Mouse (Mus musculus) CH12.LX (cell line): ENCODE measurements around the gene Scel.

Experiments used
- BHLHE40 ChIP-seq: IDR thresholded peaks from 2 replicates; pipeline ENCODE4 v1.6.1; 2011; ENCODE audit warnings: mild to moderate bottlenecking, low read depth, low read length, improper control_type of control experiment
- CTCF ChIP-seq, 2 experiments: IDR thresholded peaks in 1 of 2; conservative IDR thresholded peaks in 1 of 2; 2 replicates each; pipeline ENCODE4 v1.5.1; 2011 to 2012; ENCODE audit warnings: low read depth in 2 of 2, low read length in 2 of 2, improper control_type of control experiment in 1 of 2, inconsistent platforms in 1 of 2, mild to moderate bottlenecking in 1 of 2, moderate library complexity in 1 of 2
- JUN ChIP-seq: IDR thresholded peaks from 2 replicates; pipeline ENCODE4 v1.6.1; 2011; ENCODE audit warnings: low read depth, mild to moderate bottlenecking, low read length, improper control_type of control experiment, moderate library complexity; ENCODE audit not compliant: insufficient read depth
- MAX ChIP-seq: IDR thresholded peaks from 2 replicates; pipeline ENCODE4 v1.6.1; 2011; ENCODE audit warnings: low read length, improper control_type of control experiment
- POLR2A ChIP-seq: IDR thresholded peaks from 2 replicates; pipeline ENCODE4 v1.6.1; 2011; ENCODE audit warnings: low read depth, mild to moderate bottlenecking, improper control_type of control experiment, low read length
- TBP ChIP-seq: conservative IDR thresholded peaks from 2 replicates; pipeline ENCODE4 v1.6.1; 2011; ENCODE audit warnings: low read depth, low read length, improper control_type of control experiment
- TCF12 ChIP-seq: IDR thresholded peaks from 2 replicates; pipeline ENCODE4 v1.6.1; 2014; ENCODE audit warnings: low read depth, mild to moderate bottlenecking, inconsistent platforms, low read length, improper control_type of control experiment

GRCm38 (mm10) chr14:103545734-103546133, 32.6 kb downstream of the Scel start:
- no peak for TF ChIP-seq BHLHE40
- no peak for TF ChIP-seq POLR2A
- no peak for TF ChIP-seq MAX
- no peak for TF ChIP-seq CTCF (conservative IDR thresholded peaks at IDR 0.05 in 1 of 2, IDR thresholded peaks at IDR 0.05 in 1 of 2; ENCODE audit: low read depth in 2 of 2, low read length in 2 of 2)
- TF ChIP-seq JUN = no peak
- TF ChIP-seq TBP = no peak
- TF ChIP-seq TCF12 = no peak
